Mouse (Mus musculus): ENCODE data around the gene Glo1. TPM values are rescaled to one million over a fixed set of nuclear protein-coding genes. Genes with fewer than 3 reads are reported as not detected.
A peak's percentile ranks its signal among the peaks of the same experiment; 100 is the strongest.

Glo1 gene
- polyA plus RNA-seq, 1 experiment from 2014 or later: 242 TPM

- H3K4me3 ChIP-seq (ENCODE audit: low read length): no peak overlapping the region
- WGBS: 52% methylated on average over 2 of the region's 2 CpGs
- H3K27me3 ChIP-seq (ENCODE audit: control insufficient read depth, insufficient read depth, low read length): no peaks in the 10 kb centered on the region
- H3K27ac ChIP-seq (ENCODE audit: low read depth, low read length): no peak overlapping the region
- no peak for ATAC-seq (ENCODE audit: low FRiP score, low TSS enrichment)
- H3K9me3 ChIP-seq (ENCODE audit: control insufficient read depth, low read length): no peaks in the 10 kb centered on the region
- H3K36me3 ChIP-seq (ENCODE audit: control insufficient read depth, insufficient read depth, low read length): no peaks in the 10 kb centered on the region
- H3K4me1 ChIP-seq (ENCODE audit: control insufficient read depth, insufficient read depth, low read length): no peaks in the 10 kb centered on the region
- no peak overlapping the region for H3K4me2 ChIP-seq (replicated peaks; ENCODE audit: low read depth, low read length)
- H3K9ac ChIP-seq (ENCODE audit: low read depth, low read length): no peak overlapping the region
Observed at GRCm38 (mm10) chr17:30620548-30620947, 6.1 kb downstream of the Glo1 start.

GRCm38 (mm10) chr17:30619153-30619552 lies 7.5 kb downstream of the Glo1 start:
- ATAC-seq (ENCODE audit: low FRiP score, low TSS enrichment): no peak
- Histone ChIP-seq H3K36me3 (ENCODE audit: control insufficient read depth, insufficient read depth, low read length) (no peaks in the 10 kb centered on the region), H3K4me1 (ENCODE audit: control insufficient read depth, insufficient read depth, low read length) (no peaks in the 10 kb centered on the region), H3K4me3 (ENCODE audit: low read length) (no peak overlapping the region), H3K27ac (ENCODE audit: low read depth, low read length) (no peak overlapping the region), H3K9ac (ENCODE audit: low read depth, low read length) (no peak overlapping the region), H3K9me3 (ENCODE audit: control insufficient read depth, low read length) (no peaks in the 10 kb centered on the region), H3K27me3 (ENCODE audit: control insufficient read depth, insufficient read depth, low read length) (no peaks in the 10 kb centered on the region), H3K4me2 (replicated peaks; ENCODE audit: low read depth, low read length) (no peak overlapping the region)
- 70% methylated on average over 2 of the region's 2 CpGs for WGBS

- Histone ChIP-seq H3K27ac (ENCODE audit: low read depth, low read length) (no peak overlapping the region), H3K4me3 (ENCODE audit: low read length) (no peak overlapping the region), H3K27me3 (ENCODE audit: control insufficient read depth, insufficient read depth, low read length) (no peaks in the 10 kb centered on the region), H3K4me2 (replicated peaks; ENCODE audit: low read depth, low read length) (no peak overlapping the region), H3K9ac (ENCODE audit: low read depth, low read length) (no peak overlapping the region), H3K4me1 (ENCODE audit: control insufficient read depth, insufficient read depth, low read length) (no peaks in the 10 kb centered on the region), H3K36me3 (ENCODE audit: control insufficient read depth, insufficient read depth, low read length) (no peaks in the 10 kb centered on the region), H3K9me3 (ENCODE audit: control insufficient read depth, low read length) (no peaks in the 10 kb centered on the region)
- 77% methylated on average over 3 of the region's 3 CpGs for WGBS
- ATAC-seq (ENCODE audit: low FRiP score, low TSS enrichment): no peak
Observed at GRCm38 (mm10) chr17:30618136-30618891, 8.4 kb downstream of the Glo1 start.

DNA sequence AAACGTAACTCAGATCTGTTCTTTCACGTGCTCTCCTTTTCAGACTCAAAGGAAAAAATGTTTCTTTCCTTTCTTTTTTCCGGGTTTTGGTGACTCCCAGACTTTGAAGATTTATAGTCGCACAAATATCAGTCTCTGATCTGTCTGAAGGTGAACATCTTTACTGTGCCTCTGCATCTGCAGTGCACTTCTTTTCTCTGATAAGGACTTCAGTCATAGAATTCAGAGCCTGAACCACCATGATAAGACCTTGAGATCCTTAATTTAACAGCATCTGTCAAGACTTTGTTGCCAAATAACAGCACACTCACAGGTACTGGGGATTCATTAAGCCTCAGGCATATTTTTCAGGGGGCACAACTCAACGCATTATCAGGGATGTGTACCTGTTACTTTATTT lies 10.5 kb downstream of the Glo1 start:
- Histone ChIP-seq H3K27me3 (ENCODE audit: control insufficient read depth, insufficient read depth, low read length) (no peaks in the 10 kb centered on the region), H3K4me3 (ENCODE audit: low read length) (no peak overlapping the region), H3K36me3 (ENCODE audit: control insufficient read depth, insufficient read depth, low read length) (no peaks in the 10 kb centered on the region), H3K27ac (ENCODE audit: low read depth, low read length) (no peak overlapping the region), H3K4me1 (ENCODE audit: control insufficient read depth, insufficient read depth, low read length) (no peaks in the 10 kb centered on the region), H3K4me2 (replicated peaks; ENCODE audit: low read depth, low read length) (no peak overlapping the region), H3K9me3 (ENCODE audit: control insufficient read depth, low read length) (no peaks in the 10 kb centered on the region), H3K9ac (ENCODE audit: low read depth, low read length) (no peak overlapping the region)
- ATAC-seq (ENCODE audit: low FRiP score, low TSS enrichment): no peak
- WGBS: 77% methylated on average over 5 of the region's 5 CpGs

DNA sequence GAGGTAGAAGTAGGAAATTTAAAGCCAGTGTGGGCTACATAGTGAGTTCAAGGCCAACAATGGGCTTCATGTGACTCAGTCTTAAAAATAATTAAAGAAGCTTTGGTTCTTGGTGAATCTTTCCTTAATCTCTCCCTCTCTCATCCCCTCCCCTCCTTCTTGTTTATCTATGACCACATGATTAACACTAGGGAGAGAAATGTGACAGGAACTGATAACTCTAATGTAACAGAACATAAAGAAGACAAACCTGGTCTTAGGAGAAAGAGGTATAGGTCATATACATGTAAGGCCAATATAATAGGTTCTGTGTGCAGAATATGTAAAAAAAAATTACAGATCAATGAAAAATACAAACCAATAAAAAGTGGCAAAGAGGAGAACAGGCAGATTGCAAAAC lies 13.3 kb downstream of the Glo1 start:
- H3K27ac ChIP-seq (ENCODE audit: low read depth, low read length): no peak overlapping the region
- no peaks in the 10 kb centered on the region for H3K36me3 ChIP-seq (ENCODE audit: control insufficient read depth, insufficient read depth, low read length)
- no peak overlapping the region for H3K4me2 ChIP-seq (replicated peaks; ENCODE audit: low read depth, low read length)
- no peaks in the 10 kb centered on the region for H3K27me3 ChIP-seq (ENCODE audit: control insufficient read depth, insufficient read depth, low read length)
- 0 out of 2 replicates have a peak, but pooled peaks cover 3% of the 10 kb centered on the region for H3K4me1 ChIP-seq (ENCODE audit: control insufficient read depth, insufficient read depth, low read length)
- no peak for ATAC-seq (ENCODE audit: low FRiP score, low TSS enrichment)
- H3K9me3 ChIP-seq (ENCODE audit: control insufficient read depth, low read length): no peaks in the 10 kb centered on the region
- H3K4me3 ChIP-seq (ENCODE audit: low read length): no peak overlapping the region
- H3K9ac ChIP-seq (ENCODE audit: low read depth, low read length): no peak overlapping the region

DNA sequence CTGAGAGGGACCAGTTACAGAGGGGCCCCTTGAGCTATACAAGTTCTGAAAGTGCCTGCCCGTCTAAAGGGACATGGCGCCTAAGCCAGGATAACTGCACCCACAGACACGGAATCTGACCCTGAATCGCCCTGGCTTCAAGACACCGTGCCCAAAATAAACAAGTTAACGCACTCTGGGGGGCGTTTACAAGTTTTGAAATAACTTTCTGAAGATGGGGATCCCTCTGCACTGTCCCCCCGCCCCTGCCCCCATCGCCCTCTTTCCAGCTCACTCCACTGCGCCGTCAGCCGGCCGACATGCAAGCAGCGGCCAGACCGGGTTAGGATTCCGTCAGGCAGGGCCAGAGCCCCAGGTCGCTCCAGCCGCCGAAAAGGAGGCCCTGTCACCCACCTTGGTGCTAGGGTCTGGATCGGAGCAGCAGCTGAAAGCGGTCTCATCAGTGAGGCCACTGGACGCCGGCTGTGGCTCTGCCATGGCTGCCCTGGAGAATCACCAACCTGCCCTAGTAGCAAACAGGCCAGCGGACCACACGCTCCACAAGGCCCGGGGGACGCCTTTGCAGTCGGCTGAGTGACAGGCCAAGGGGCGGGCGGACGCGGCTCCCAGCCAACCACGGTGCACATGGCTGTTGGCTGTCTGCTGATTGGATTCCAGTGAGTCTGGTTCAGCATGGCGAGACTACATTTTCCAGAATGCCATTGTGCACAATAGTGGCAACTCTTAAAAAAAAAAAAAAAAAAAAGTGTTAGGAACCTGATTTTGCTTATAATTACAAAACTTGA lies 14.4 kb downstream of the Glo1 start:
- H3K36me3 ChIP-seq (ENCODE audit: control insufficient read depth, insufficient read depth, low read length): no peaks in the 10 kb centered on the region
- peak overlapping the region; percentile 65 for H3K9ac ChIP-seq (ENCODE audit: low read depth, low read length)
- peak overlapping the region; percentile 63 for H3K27ac ChIP-seq (ENCODE audit: low read depth, low read length)
- no peaks in the 10 kb centered on the region for H3K27me3 ChIP-seq (ENCODE audit: control insufficient read depth, insufficient read depth, low read length)
- under 1% methylated on average over 34 of the region's 34 CpGs for WGBS
- H3K4me1 ChIP-seq (ENCODE audit: control insufficient read depth, insufficient read depth, low read length): peaks cover 11% of the 10 kb centered on the region
- no peaks in the 10 kb centered on the region for H3K9me3 ChIP-seq (ENCODE audit: control insufficient read depth, low read length)
- peak overlapping the region; percentile 58 for H3K4me3 ChIP-seq (ENCODE audit: low read length)
- H3K4me2 ChIP-seq (replicated peaks; ENCODE audit: low read depth, low read length): peak overlapping the region; percentile 55
- peak; percentile 99 for ATAC-seq (ENCODE audit: low FRiP score, low TSS enrichment)

DNA sequence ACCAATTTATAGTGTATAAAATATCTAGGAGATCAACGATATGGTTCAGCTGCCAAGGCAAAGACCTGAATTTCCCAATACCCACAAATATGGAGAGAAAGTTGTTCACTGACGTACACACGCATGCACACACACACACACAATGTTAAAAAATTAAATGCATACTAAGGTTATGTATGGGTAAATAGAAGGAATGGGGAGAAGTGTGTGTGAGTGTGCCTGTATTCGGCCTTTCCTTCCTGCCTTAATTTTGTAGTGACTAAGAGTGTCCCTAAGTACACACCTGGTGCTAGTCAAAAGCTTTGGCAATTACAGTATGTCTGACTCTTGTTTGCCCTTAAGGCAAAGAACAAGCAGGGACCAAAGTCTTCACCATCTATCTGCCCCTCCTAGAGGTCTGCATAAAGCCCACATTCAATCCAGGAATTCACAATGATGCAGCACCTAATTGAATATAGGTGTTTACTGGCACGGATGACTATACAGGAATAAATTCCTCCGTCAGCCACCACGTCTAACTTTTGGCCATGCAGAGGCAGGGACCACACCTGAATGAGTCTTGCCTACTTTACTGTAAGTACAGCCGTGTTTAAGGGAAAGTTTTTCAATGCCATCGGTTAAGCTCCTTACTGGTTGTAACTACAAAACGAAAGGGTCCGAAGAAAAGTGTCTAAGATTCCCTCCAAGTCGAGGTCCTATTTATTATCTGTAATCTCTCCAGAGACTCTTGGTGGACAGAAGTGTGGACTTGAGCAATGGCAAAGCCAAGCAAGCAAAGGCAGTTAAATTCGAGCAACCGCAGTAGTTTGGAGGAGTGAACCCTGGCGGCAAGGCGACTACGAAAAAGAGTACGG lies 15.2 kb downstream of the Glo1 start:
- ATAC-seq (ENCODE audit: low FRiP score, low TSS enrichment): no peak
- Histone ChIP-seq H3K27ac (ENCODE audit: low read depth, low read length) (peak overlapping the region; percentile 63; the same call in 1 of the 2 replicates), H3K4me2 (replicated peaks; ENCODE audit: low read depth, low read length) (peak overlapping the region; percentile 55), H3K9ac (ENCODE audit: low read depth, low read length) (peak overlapping the region; percentile 65), H3K36me3 (ENCODE audit: control insufficient read depth, insufficient read depth, low read length) (no peaks in the 10 kb centered on the region), H3K27me3 (ENCODE audit: control insufficient read depth, insufficient read depth, low read length) (no peaks in the 10 kb centered on the region), H3K4me1 (ENCODE audit: control insufficient read depth, insufficient read depth, low read length) (peaks cover 11% of the 10 kb centered on the region), H3K4me3 (ENCODE audit: low read length) (peak overlapping the region; percentile 58), H3K9me3 (ENCODE audit: control insufficient read depth, low read length) (no peaks in the 10 kb centered on the region)
- WGBS: 25% methylated on average over 18 of the region's 18 CpGs

GRCm38 (mm10) chr17:30610739-30611138 lies 15.9 kb downstream of the Glo1 start:
- peaks cover 11% of the 10 kb centered on the region for H3K4me1 ChIP-seq (ENCODE audit: control insufficient read depth, insufficient read depth, low read length)
- no peak overlapping the region for H3K9ac ChIP-seq (ENCODE audit: low read depth, low read length)
- H3K27me3 ChIP-seq (ENCODE audit: control insufficient read depth, insufficient read depth, low read length): no peaks in the 10 kb centered on the region
- no peak overlapping the region for H3K27ac ChIP-seq (ENCODE audit: low read depth, low read length)
- no peaks in the 10 kb centered on the region for H3K36me3 ChIP-seq (ENCODE audit: control insufficient read depth, insufficient read depth, low read length)
- no peak for ATAC-seq (ENCODE audit: low FRiP score, low TSS enrichment)
- H3K4me2 ChIP-seq (replicated peaks; ENCODE audit: low read depth, low read length): no peak overlapping the region
- no peak overlapping the region for H3K4me3 ChIP-seq (ENCODE audit: low read length)
- WGBS: 81% methylated on average over 1 of the region's 1 CpGs
- no peaks in the 10 kb centered on the region for H3K9me3 ChIP-seq (ENCODE audit: control insufficient read depth, low read length)

Measured in kidney, embryonic 14.5 days (tissue).